In genomic region chr16:30186201-30186700, GRCm38 (mm10) we compare ENCODE assay signal across 9 mouse cellular contexts.
A peak's percentile ranks its signal among the peaks of the same experiment; 100 is the strongest.
DNase-seq lines count a peak whose midpoint lies in the region; ATAC-seq and TF ChIP-seq lines count a peak whose summit lies in the region.
"Had no signal": no experiment of that assay in that cellular context is flagged by ENCODE, and none has a peak within 500 bp of the region (broad histone marks: within the 10 kb centered on the region; RNA-seq: fewer than 3 reads in every experiment).

No protein-coding gene starts in this region.

- 29% methylated on average over 15 of the region's 15 CpGs for WGBS in liver, postnatal 0 days (ENCODE audit: insufficient replicate concordance)
- WGBS in forebrain, embryonic 14.5 days, result 68% methylated on average over 15 of the region's 15 CpGs
- 75% methylated on average over 15 of the region's 15 CpGs for WGBS in midbrain, embryonic 11.5 days

- peak overlapping the region; percentile 80; the same call in 1 of the 2 replicates for H3K27ac ChIP-seq in liver, postnatal 0 days (ENCODE audit: low read depth)
- H3K27ac ChIP-seq in forebrain, embryonic 14.5 days (ENCODE audit: low read depth, low read length), result no peak overlapping the region
- H3K27ac ChIP-seq in midbrain, embryonic 11.5 days (ENCODE audit: low read depth, low read length), result no peak overlapping the region

- no peak for TF ChIP-seq CTCF in G1E (IDR thresholded peaks at IDR 0.05; ENCODE audit: low read depth, low read length)
- TF ChIP-seq CTCF in liver, postnatal 0 days (IDR thresholded peaks at IDR 0.05; ENCODE audit: low read depth), result no peak

- TF ChIP-seq EP300 in liver, postnatal 0 days (IDR thresholded peaks at IDR 0.05; ENCODE audit: low read depth), result no peak

- no peak overlapping the region for H3K9ac ChIP-seq in liver, postnatal 0 days (replicated peaks)
- H3K9ac ChIP-seq in forebrain, embryonic 14.5 days (ENCODE audit: low read length), result no peak overlapping the region
- H3K9ac ChIP-seq in midbrain, embryonic 11.5 days (ENCODE audit: low read length), result no peak overlapping the region
- H3K9ac ChIP-seq: forebrain, embryonic 12.5 days had no signal

- H3K36me3 ChIP-seq in G1E (replicated peaks), result peaks cover 10% of the 10 kb centered on the region
- no peaks in the 10 kb centered on the region for H3K36me3 ChIP-seq in liver, postnatal 0 days (replicated peaks; ENCODE audit: insufficient read depth, low read length)
- no peaks in the 10 kb centered on the region for H3K36me3 ChIP-seq in forebrain, embryonic 14.5 days (ENCODE audit: control insufficient read depth, insufficient read depth, low read length)
- H3K36me3 ChIP-seq in midbrain, embryonic 11.5 days (ENCODE audit: control insufficient read depth, insufficient read depth, low read length), result no peaks in the 10 kb centered on the region
- H3K36me3 ChIP-seq: forebrain, embryonic 12.5 days had no signal

- ATAC-seq in G1E (ENCODE audit: extremely low read depth, insufficient number of reproducible peaks, low FRiP score, poor library complexity, severe bottlenecking), result no peak
- ATAC-seq in liver, postnatal 0 days, result no peak
- ATAC-seq in forebrain, embryonic 14.5 days, result no peak
- ATAC-seq in midbrain, embryonic 11.5 days (ENCODE audit: low FRiP score), result no peak

- H3K9me3 ChIP-seq in G1E (replicated peaks), result no peaks in the 10 kb centered on the region
- H3K9me3 ChIP-seq in liver, postnatal 0 days (ENCODE audit: low read length), result no peaks in the 10 kb centered on the region
- H3K9me3 ChIP-seq in forebrain, embryonic 14.5 days (replicated peaks; ENCODE audit: control insufficient read depth, low read length), result no peaks in the 10 kb centered on the region
- H3K9me3 ChIP-seq in midbrain, embryonic 11.5 days (ENCODE audit: control insufficient read depth, low read length), result no peaks in the 10 kb centered on the region
- H3K9me3 ChIP-seq: forebrain, embryonic 12.5 days had no signal

- H3K4me3 ChIP-seq in G1E (ENCODE audit: low read depth, low read length), result peak overlapping the region; percentile 71; the same call in 1 of the 2 replicates
- no peak overlapping the region for H3K4me3 ChIP-seq in liver, postnatal 0 days (ENCODE audit: low read depth, low read length)
- H3K4me3 ChIP-seq in forebrain, embryonic 14.5 days (ENCODE audit: low read depth, low read length), result no peak overlapping the region
- H3K4me3 ChIP-seq in midbrain, embryonic 11.5 days (ENCODE audit: low read depth, low read length), result no peak overlapping the region
- H3K4me3 ChIP-seq: forebrain, embryonic 12.5 days had no signal

- H3K4me1 ChIP-seq in G1E (ENCODE audit: insufficient read depth, low read depth, low read length), result peaks cover 70% of the 10 kb centered on the region
- peaks cover 33% of the 10 kb centered on the region for H3K4me1 ChIP-seq in liver, postnatal 0 days (ENCODE audit: insufficient read depth)
- H3K4me1 ChIP-seq in forebrain, embryonic 14.5 days (ENCODE audit: control insufficient read depth, insufficient read depth, low read length), result peaks cover 8% of the 10 kb centered on the region
- peaks cover 6% of the 10 kb centered on the region for H3K4me1 ChIP-seq in midbrain, embryonic 11.5 days (ENCODE audit: control insufficient read depth, insufficient read depth, low read length)

- H3K27me3 ChIP-seq in G1E (ENCODE audit: insufficient read depth, low read length), result peaks cover 20% of the 10 kb centered on the region
- H3K27me3 ChIP-seq in liver, postnatal 0 days (ENCODE audit: insufficient read depth, low read length), result no peaks in the 10 kb centered on the region
- peaks cover 4% of the 10 kb centered on the region; the same call in 1 of the 2 replicates for H3K27me3 ChIP-seq in forebrain, embryonic 14.5 days (replicated peaks; ENCODE audit: control insufficient read depth, insufficient read depth, low read length)
- H3K27me3 ChIP-seq in midbrain, embryonic 11.5 days (ENCODE audit: control insufficient read depth, insufficient read depth, low read length), result peaks cover 65% of the 10 kb centered on the region

- H3K4me2 ChIP-seq in liver, postnatal 0 days (ENCODE audit: low read depth, low read length), result no peak overlapping the region
- no peak overlapping the region for H3K4me2 ChIP-seq in forebrain, embryonic 14.5 days (ENCODE audit: low read length)
- H3K4me2 ChIP-seq in midbrain, embryonic 11.5 days, result no peak overlapping the region
- H3K4me2 ChIP-seq: forebrain, embryonic 12.5 days had no signal

- no peak for DNase-seq in G1E (ENCODE audit: low spot score)
- DNase-seq in adrenal gland, postnatal 25 days, result peak; percentile 23
- DNase-seq in heart, postnatal 4 days, result peak; percentile 67
- DNase-seq in liver, postnatal 0 days, result no peak
- no peak for DNase-seq in urinary bladder, adult 18-20 months (ENCODE audit: low spot score in 2 of 2)
- DNase-seq in forebrain, embryonic 14.5 days (ENCODE audit: low spot score), result no peak
- no peak for DNase-seq in right cerebral cortex, postnatal 36 days (ENCODE audit: low spot score in 2 of 2)
- DNase-seq in midbrain, embryonic 11.5 days (ENCODE audit: low spot score, missing footprints), result no peak

Comparison
In these comparisons a context has a peak if more than half of its experiments do, and no peak if none do; other contexts are left out.
1. DNase-seq: peak in adrenal gland, postnatal 25 days (single experiment) and heart, postnatal 4 days (single experiment); none in G1E (single experiment), liver, postnatal 0 days (single experiment), urinary bladder, adult 18-20 months (0 of 2), forebrain, embryonic 14.5 days (single experiment), right cerebral cortex, postnatal 36 days (0 of 2) and midbrain, embryonic 11.5 days (single experiment).